Mouse (Mus musculus): ENCODE measurements around the gene Ssr2. TPM values are rescaled to one million over a fixed set of nuclear protein-coding genes. Genes with fewer than 3 reads are reported as not detected.
"Not testable (repeated sequence)": the region's sequence is repeated elsewhere in the genome, so short reads cannot be mapped to it uniquely, and the experiment has no call there.

The Ssr2 gene
- total RNA-seq, 2 experiments from 2014 or later = 87.6 to 89.5 TPM

DNA sequence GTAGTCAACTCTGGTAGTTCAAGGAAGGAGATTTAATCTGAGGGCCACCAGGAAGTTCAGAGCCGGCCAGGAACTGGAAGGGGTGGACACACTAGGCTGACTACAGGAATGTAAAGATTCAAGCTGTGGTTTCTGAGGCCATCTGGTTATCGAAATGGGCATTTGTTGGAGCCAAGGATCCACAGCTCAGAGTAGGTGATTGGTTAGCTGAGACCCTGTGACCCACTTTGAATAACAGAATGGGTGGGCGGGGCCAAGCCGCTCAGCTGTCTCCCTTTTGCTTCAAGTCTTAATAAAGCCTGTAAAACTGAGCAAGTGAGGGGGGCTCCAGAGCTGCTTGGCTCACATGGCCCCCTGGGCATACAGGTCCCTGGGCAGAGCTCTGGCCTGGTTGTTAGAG lies 13.7 kb upstream of the Ssr2 start:
- no peak for DNase-seq (ENCODE audit: low spot score in 2 of 2)

DNA sequence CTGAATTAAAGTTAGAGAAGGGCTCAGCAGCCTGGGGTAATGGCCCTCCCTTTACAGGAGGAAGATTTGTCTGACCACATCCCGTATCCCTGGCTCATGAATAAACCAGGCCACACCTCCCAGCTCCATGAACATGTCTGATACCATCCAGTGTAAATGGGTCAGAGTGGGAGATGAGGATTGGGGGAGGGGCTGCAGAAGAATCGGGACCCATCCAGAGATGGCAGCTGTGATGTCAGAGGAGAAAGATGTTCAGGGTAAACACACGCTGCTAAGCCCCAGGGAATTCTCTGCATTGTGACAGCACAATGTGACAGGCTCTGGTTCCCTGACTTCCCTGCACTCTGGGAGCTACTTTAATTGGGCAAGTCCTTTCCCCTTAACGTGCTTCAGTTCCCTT lies 12.2 kb upstream of the Ssr2 start:
- no peak for DNase-seq (ENCODE audit: low spot score in 2 of 2)

DNA sequence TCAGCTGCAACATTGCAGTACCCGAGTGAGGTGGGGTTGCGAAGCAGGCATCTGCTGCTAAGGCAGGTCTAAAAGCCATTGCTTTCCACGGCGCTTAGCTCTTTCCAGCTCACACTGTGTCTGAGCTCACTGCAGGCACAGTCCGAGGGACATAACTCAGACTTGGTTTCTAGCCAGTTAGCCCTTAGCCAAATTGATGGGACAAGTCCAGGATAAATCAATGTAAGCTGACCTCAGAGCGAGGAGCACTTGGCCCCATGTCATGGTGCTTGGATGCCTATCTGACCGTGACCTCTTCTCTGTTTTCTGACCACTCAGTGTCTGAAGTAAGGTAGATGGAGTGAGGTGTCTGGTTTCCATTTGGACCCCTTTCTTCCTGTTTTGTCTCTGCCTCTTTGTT lies 11.7 kb upstream of the Ssr2 start:
- DNase-seq (ENCODE audit: low spot score in 2 of 2) = no peak

DNA sequence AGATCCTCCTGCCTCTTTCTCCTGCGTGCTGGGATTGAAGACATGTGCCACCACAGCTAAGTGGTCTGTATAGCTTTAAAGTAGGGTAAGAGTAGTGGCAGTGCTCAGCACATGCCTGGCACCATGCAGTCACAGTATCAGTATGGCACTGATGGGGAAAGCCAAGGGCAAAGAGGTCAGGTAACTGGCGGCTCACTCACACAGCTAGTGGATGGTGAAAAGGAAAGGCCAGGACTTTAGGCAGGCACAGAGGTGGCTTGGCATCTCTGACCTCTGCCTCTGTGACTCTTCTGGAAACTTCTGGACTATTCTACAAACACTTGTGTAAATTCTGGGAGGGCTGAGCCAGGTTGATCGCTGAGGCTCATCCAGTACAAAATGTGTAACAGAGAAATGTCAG lies 9.6 kb upstream of the Ssr2 start:
- no peak for DNase-seq (ENCODE audit: low spot score in 2 of 2)

DNA sequence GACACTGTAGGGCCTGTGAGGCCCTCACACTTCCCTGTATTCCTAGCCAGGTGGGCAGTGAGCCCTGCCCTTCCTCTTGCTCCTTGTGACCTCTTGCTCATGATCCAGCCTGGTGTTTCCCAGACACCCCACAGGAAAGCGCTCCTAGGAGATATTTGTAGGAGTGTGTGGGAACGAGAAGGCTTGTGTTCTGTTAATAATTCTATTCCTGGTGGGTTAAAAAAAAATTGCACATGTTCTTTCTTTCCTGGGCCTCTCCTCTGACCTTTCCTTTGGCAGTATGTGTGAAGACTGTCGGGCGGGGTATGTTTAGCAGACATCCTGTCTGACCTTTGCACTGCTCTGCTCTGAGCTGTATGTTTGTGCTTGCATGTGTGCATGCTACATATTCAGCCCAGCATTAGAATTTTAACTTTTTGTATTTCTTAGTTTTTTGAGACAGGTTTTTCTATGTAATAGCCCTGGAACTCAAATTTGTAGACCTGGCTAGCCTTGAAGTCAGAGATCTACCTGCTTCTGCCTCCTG lies 9.1 kb upstream of the Ssr2 start:
- DNase-seq (ENCODE audit: low spot score in 2 of 2) = no peak

DNA sequence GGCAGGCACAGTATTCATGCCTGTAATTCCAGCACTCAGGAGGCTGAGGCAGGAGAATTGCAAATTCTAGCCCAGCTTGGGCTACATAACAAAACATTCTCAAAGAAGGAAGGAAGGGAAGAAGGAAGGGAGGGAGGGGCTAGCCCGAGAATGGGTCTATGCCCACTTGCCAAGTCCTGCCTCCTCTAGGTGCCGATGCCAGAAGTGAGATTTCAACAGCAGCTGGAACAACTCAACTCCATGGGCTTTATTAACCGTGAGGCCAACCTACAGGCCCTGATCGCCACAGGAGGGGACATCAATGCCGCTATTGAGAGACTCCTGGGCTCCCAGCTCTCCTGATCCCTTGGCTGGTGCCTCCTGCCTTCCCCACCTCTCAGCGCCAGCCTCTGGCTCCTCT lies 7.8 kb upstream of the Ssr2 start:
- no peak for DNase-seq (ENCODE audit: low spot score in 2 of 2)

DNA sequence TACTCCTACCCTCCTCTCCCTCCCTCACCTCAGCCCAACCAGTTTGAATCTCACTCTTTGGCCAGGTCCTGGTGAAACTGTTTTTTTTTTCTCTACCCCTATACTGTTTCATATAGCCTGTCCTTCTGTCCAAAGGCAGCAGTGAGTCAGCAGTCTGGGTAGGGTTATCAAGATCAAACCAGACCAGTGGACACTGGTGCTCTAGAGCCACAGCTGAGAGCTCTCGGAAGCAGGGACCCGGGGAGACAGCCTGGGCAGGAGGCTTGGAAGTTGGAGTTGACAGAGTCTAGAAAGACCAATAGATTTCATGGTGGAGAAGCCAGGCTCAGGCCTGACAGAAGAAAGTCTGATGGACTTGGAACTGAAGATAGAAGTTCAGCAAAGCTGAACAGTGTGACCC lies 7.1 kb upstream of the Ssr2 start:
- no peak for DNase-seq (ENCODE audit: low spot score in 2 of 2)

DNA sequence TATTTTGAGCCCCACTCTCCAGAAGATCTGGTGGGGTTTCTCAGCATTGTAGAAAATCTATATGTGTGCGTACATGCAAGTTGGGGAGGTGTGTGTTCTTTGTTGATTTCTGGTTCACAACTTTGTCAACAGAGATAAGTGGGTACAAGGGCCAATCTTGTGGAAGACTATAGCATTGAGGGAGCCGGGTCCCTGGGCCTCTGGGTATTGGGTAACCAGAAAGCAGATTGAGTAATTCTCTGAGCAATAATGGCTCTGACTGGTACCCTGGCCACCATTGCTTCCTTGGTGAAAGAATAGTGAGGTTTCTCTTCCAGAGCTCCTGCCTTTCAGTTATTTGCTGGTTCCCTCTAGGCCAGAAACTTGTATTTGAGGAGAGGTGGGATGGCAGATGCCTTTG lies 6.6 kb upstream of the Ssr2 start:
- DNase-seq (ENCODE audit: low spot score in 2 of 2) = no peak

DNA sequence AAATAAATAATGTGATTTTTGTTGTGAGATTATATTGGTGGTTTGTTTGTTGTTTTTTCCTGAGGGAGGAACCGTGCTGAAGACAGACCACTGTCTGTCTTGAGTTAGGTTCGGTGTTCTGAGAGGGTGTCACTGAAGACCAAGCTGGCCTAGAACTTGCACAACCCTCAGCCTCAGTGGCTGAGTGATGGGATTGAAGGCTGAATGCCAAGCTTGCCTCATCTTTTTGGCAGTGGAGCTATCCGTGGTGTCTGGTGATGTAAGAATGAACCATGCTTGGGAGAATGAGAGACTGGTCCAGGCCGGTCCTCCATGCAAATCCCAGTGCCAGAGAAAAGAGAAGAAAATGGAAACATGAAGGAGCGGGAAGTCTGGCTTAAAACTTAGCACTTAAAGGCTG lies 6.0 kb upstream of the Ssr2 start:
- DNase-seq (ENCODE audit: low spot score in 2 of 2) = no peak

DNA sequence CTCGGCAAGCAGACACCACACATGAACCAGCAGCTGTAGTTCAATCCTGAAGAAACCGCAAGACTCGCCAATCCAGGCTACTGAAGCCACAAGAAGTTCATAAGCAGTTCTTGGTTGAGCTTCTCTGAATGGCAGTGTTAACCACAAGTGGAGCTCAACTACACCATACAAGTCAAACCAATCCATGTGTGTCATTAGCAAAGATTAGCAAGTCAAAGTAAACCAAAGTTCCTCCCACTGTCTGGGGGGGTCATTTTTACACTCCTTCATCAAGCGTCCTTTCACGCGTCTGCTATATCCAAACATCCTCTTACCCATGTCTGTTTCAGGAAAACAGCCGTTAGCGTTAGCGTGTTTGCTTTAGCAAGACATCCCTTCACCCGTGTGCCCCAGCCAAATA lies 5.3 kb upstream of the Ssr2 start:
- no peak for DNase-seq (ENCODE audit: low spot score in 2 of 2)

DNA sequence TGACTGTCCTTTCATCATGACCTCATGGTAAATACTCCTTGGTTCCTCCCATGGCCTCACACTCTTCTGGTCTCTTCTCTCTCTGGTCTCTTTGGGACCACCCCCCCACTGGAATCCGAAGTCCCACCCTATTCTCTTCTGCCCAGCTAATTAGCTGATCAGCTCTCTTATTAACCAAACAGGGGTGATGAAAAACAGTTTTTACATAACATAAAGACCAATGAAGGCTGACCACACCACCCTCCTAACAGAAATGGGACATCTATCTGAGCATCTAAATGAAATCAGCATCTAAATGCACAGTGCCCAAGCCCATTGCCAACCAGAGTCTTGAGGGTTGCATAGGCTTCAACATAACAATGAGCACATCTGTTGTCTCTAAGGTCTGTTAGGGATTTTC lies 3.8 kb upstream of the Ssr2 start:
- DNase-seq (ENCODE audit: low spot score in 2 of 2) = no peak

DNA sequence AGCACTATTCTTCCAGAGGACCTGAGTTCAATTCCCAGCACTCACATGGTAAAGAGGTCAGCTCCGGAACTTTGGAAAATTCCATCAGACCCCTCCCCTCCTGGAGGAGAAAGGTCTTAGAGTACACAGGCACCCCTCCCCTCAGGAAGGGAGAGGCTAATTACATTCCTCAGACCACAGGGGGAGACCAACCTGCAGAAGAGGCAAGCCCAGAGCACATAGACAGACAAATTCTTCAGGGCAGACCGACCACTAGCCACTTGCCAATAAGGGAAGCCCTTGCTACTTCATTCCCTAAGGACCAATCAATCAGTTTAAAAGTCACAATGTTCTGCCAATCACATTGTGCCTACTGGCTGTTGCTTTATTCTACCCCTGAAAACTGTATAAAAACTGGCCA lies 2.8 kb upstream of the Ssr2 start:
- no peak for DNase-seq (ENCODE audit: low spot score in 2 of 2)

DNA sequence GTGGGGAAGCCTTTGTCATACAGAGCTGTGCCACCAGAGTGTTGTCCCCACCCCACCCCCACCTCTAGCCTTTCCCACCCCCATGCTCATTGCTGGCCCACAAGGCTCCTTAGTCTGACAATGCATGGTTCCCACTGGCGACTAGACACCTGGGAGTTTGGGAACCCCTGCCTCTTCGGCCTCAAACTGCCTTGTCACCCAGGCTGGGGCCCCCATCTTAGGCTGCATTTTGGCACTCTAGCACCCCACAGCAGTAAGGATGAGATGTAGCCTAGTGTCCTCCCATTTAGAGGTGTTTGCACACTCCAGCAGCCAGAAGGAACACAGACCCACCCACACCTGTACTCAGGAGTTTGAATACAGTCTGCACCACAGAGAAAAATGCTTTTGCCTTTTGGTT lies 1.9 kb upstream of the Ssr2 start:
- DNase-seq (ENCODE audit: low spot score in 2 of 2) = no peak

DNA sequence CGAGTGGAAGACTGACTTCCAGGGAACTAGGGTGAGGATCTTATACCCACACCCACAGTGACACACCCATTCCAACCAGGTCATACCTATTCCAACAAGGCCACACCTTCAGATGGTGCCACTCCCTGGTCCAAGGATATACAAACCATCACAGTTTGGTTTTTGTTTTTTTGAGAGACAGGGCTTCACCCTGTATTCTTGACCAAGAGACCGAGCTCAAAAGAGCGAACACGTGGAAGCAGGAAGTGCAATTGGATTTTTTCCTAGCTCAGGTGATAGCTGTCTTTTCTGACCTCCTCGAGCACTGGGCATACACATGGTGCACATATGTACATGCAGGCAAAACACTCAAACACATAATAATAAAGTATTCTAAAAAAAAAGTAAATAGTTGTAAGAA lies 2.2 kb downstream of the Ssr2 start:
- not testable (repeated sequence) for DNase-seq (ENCODE audit: low spot score in 2 of 2)

DNA sequence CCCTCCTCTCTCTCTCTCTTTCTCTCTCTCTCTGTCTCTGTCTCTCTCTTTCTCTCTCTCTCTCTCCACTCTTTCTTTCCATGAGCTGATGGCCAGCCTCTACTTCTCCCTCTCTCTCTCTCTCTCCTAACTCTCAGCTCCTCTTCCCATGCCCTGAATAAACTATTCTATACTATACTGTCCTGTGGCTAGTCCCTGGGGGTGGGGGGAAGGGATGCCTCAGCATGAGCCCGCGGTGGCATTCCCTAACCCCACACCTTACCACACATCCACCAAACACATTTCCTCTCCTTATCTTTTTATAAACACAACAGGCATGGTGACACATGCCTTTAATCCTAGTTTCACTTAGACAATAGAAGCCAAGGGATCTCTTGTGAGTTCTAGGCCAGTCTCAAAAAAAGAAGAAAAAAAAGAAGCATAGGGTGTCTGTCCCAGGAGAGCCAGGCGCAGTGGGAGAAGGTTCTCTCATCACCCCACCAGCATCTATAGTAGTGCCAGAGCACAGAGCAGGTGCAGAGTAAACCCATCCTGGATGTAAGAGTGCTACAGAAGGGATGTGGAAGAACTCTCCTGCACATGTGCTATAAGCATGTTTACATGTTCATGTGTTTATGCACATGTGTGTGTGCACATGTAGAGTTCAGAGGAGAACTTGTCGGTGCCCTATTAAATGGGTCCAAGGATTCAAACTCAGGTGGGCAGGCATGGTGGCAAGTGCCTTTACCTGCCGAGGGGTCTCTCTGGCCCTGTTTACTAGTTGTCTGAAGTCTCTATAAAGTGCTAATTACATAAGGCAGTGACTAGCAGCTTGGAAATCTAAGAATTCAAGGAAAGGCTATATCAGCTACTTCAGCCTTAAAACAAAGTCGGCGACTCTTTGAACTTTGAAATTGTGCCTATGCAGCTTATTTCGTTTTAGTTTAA lies 3.1 kb downstream of the Ssr2 start:
- no peak for DNase-seq (ENCODE audit: low spot score in 2 of 2)

DNA sequence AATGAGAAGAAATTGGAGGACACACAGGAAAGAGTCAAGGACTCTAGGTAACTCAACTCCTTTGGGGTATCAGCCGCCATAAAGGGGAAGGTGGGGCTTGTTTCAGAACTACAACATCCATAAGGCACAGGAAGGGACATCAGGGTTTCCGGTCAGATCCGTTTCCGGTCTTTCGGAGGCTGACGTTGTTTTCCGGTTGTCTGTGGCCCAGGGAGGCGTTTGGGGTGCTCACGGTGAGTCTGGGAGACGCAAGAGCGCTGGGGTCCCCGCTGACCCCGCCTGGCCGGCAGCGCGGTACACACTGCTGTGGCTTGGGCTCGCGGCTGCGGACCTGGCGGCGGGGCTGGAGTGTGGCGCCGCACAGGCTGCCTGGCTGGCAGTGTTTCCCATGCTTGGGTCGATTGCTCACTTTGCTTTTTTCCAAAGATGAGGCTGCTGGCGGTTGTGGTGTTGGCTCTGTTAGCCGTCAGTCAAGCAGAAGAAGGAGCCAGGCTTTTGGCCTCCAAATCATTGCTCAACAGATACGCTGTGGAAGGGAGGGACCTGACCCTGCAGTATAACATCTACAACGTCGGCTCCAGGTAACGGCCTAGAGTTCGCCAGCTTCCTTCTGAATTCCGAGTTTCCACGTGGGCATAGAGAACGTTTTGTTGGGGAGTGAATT lies 3.9 kb downstream of the Ssr2 start:
- peak; percentile 72 to 82 for DNase-seq (ENCODE audit: low spot score in 2 of 2)

DNA sequence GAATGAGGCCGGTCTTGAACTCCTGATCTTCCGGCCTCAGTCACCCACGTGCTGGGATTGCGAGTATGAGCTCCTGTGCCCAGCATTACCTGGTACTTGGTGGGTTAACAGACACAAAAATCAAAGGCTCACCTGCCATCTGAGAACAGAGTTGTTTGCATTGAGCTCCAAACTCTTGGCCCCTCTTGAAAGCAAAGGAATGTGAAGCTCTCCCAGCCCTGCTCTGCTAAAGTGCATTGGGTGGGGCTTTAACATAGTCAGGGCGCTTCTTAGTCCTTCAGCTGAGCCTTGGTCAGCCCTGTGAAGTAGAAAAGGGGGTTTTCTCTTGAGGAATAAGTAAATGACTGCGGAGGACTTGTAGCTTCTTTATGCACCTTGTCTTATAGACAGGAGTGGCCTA lies 10.1 kb downstream of the Ssr2 start:
- DNase-seq (ENCODE audit: low spot score in 2 of 2) = no peak

DNA sequence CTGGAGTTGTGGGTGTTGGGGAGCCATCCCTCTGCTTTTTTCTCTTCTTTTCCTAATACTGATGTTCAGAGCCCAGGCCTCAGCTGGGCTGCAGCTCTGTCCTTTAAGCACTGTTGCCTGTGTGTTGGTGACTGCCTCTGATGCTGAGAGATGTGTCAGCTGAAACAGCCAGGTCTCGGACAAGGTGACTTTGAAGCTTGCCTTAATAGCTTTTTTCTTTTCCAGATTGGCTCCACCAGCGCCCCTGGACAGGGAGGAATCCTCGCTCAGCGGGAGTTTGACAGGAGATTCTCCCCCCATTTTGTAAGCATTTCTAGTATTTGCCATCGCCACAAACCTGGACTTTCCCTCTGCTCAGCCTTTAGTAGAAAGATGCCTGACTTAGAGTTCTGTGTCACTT lies 11.0 kb downstream of the Ssr2 start:
- no peak for DNase-seq (ENCODE audit: low spot score in 2 of 2)

DNA sequence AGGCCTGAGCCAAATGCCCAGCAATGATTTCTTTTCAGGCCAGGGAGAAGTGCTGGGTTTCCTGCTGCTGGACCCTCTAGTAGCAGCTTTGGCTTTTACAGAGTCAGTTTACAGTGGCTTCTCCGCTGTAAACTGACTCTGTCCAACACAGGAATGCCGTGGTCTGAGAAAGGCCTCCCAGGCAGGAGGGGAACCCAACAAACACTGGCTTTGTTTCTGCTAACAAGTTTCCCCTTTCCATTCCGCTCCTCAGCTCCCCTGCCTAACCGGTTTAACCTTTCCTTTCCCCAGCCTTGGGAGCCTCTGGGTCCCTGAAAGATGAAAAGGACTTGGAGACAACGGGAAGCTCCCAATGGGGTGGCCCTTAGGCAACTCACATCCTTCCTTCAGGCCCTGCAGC lies 14.6 kb downstream of the Ssr2 start:
- no peak for DNase-seq (ENCODE audit: low spot score in 2 of 2)

DNA sequence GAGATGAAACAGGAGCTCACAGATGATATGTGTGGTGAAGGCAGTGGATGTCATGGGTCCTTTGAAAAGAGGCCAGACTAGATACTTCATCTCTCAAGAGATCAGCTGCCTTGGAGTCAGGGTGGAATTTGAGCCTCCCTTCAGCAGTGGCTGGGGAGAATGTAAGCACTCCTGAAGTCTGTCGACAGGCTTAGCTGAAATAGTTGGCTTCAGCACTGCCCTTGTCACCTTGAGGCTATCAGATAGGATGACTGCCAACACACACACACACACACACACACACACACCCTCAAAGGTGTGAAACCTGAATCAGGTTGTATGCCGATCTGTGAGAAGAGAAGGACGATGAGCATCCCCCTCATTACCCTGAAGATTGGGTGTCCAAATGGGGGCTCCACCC lies 15.4 kb downstream of the Ssr2 start:
- no peak for DNase-seq (ENCODE audit: low spot score in 2 of 2)

DNA sequence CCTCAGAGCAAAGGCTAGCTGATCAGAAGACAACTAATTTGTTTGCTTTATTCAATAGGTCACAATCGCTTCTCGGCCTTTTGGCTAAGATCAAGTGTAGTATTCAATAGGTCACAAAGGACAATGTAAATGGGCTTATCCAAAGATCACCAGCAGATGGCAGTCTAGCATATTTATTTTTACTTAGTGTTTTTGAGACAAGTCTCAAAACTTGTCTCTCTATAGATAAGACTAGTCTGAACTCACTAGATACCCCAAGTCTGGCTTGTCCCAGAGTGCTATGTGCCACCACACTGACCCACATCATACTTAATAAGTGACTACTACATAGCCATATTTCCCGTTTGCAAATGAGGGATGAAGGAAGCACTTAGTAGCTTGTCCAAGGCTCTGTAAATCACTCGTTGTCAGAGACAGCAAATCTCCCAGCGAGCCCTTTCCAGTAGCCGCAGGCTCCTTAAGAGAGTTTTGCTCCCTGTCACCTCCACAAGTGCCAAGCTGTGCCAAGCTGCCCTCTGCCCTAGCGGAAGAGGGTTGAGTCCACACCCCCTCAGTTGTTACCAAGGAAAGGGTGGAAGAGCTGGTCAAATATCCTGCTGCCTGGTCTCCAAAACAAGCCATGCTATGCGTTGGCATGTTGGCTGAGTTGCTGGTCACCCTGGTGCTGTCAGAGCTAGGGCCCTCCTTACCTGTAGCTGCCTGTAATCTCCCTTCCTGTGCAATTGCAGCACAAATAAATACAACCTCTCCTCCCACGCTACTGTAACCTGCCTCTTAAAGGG lies 16.5 kb downstream of the Ssr2 start:
- DNase-seq (ENCODE audit: low spot score in 2 of 2) = peak in 1 of 2 experiments; percentile 40
